Mouse (Mus musculus) heart, adult 2 months (tissue): Measurements from ENCODE around the gene Ttc28. TPM values are rescaled to one million over a fixed set of nuclear protein-coding genes. Genes with fewer than 3 reads are reported as not detected.

Experiments
- DNase-seq, 2 experiments: peaks; one replicate each; pipeline ENCODE4 v3.0.0; 2021
- H3K27ac ChIP-seq: fragments of 200-600 bp; 2 replicates; pipeline ENCODE4 v1.8.1; 2022
- H3K27me3 ChIP-seq: fragments of 200-500 bp; 2 replicates; pipeline ENCODE4 v1.6.1; 2012; ENCODE audit warnings: mild to moderate bottlenecking, low read length, inconsistent platforms, mixed read lengths; ENCODE audit not compliant: control insufficient read depth, insufficient read depth
- H3K36me3 ChIP-seq: fragments of 200-500 bp; 2 replicates; pipeline ENCODE4 v1.6.1; 2012; ENCODE audit warnings: low read length, inconsistent platforms; ENCODE audit not compliant: control insufficient read depth, insufficient read depth
- H3K4me1 ChIP-seq: fragments of 200-500 bp; 2 replicates; pipeline ENCODE4 v1.6.1; 2011; ENCODE audit warnings: low read length; ENCODE audit not compliant: control insufficient read depth, insufficient read depth
- H3K4me3 ChIP-seq: fragments of 200-600 bp; 2 replicates; pipeline ENCODE4 v1.8.1; 2022
- H3K79me2 ChIP-seq: fragments of 200-500 bp; replicated peaks from 2 replicates; pipeline ENCODE4 v1.6.1; 2012; ENCODE audit warnings: mild to moderate bottlenecking, inconsistent platforms, low read length, moderate library complexity, mixed read lengths; ENCODE audit not compliant: control insufficient read depth, insufficient read depth
- H3K9ac ChIP-seq: fragments of 200-500 bp; 2 replicates; pipeline ENCODE4 v1.6.1; 2012; ENCODE audit warnings: low read depth, mild to moderate bottlenecking, control low read depth, inconsistent platforms, low read length, mixed read lengths
- CTCF ChIP-seq: fragments of 200-600 bp; IDR thresholded peaks from 2 replicates; pipeline ENCODE4 v1.8.1; 2022; ENCODE audit warnings: antibody characterized with exemption, mild to moderate bottlenecking, moderate library complexity
- EP300 ChIP-seq: fragments of 200-500 bp; IDR thresholded peaks from 2 replicates; pipeline ENCODE4 v1.6.1; 2011; ENCODE audit warnings: low read depth, low read length, control low read depth; ENCODE audit not compliant: insufficient read depth
- POLR2A ChIP-seq: fragments of 200-500 bp; IDR thresholded peaks from 2 replicates; pipeline ENCODE4 v1.6.1; 2011; ENCODE audit warnings: mild to moderate bottlenecking, low read depth, low read length, control low read depth; ENCODE audit not compliant: insufficient read depth
- WGBS: fragments of 180-500 bp; shearing (Covaris S2); methylation state at CpG from one replicate; pipeline ENCODE4 v1.1.7; 2018; 5-methylcytosine and 5-hydroxymethylcytosine counted together
- intact Hi-C: fragments of 180-260 bp; cut with DNase I; formaldehyde crosslinking; loops from one replicate; pipeline ENCODE4 v1.15.1; 2025
- polyA plus RNA-seq: library from polyadenylated mRNA; depleted of rRNA; stranded (reverse); fragments of >200 nt; gene quantifications from 2 replicates; pipeline ENCODE4 v1.2.3, GENCODE M21; 2012
- total RNA-seq, 2 experiments: library from RNA; stranded (reverse); gene quantifications; 2 replicates each; pipeline ENCODE4 v1.2.3; 2021

The Ttc28 gene
- total and polyA plus RNA-seq, 3 experiments, result 7.2 to 15.0 (median 12.3) TPM

- TF ChIP-seq EP300 (no peak), CTCF (no peak), POLR2A (no peak)
- Histone ChIP-seq H3K36me3 (no peaks in the 10 kb centered on the region), H3K4me1 (peaks cover 2% of the 10 kb centered on the region; the same call in 1 of the 2 replicates), H3K79me2 (no peaks in the 10 kb centered on the region), H3K4me3 (no peak overlapping the region), H3K9ac (no peak overlapping the region), H3K27me3 (no peaks in the 10 kb centered on the region), H3K27ac (no peak overlapping the region)
- intact Hi-C loops, result no loop called here
- WGBS, result 80% methylated on average over 11 of the region's 11 CpGs
- DNase-seq, result no peak
These were observed 217.9 kb downstream of the Ttc28 start for GRCm38 (mm10) chr5:111097233-111098160.

GRCm38 (mm10) chr5:111098516-111099274, 219.1 kb downstream of the Ttc28 start:
- WGBS, result 72% methylated on average over 7 of the region's 7 CpGs

GRCm38 (mm10) chr5:111100585-111100984, 221.0 kb downstream of the Ttc28 start:
- Histone ChIP-seq H3K27ac (no peak overlapping the region), H3K27me3 (no peaks in the 10 kb centered on the region), H3K4me3 (no peak overlapping the region), H3K4me1 (peaks cover 2% of the 10 kb centered on the region; the same call in 1 of the 2 replicates), H3K79me2 (no peaks in the 10 kb centered on the region), H3K9ac (no peak overlapping the region), H3K36me3 (no peaks in the 10 kb centered on the region)
- intact Hi-C loops, result no loop called here
- no peak for TF ChIP-seq CTCF
- no peak for TF ChIP-seq EP300
- no peak for TF ChIP-seq POLR2A
- WGBS, result 88% methylated on average over 7 of the region's 7 CpGs
- no peak for DNase-seq

More at GRCm38 (mm10) chr5:111098516-111099274, 219.1 kb downstream of the Ttc28 start:
- Histone ChIP-seq H3K9ac (no peak overlapping the region), H3K4me3 (no peak overlapping the region), H3K4me1 (peaks cover 2% of the 10 kb centered on the region; the same call in 1 of the 2 replicates), H3K27ac (no peak overlapping the region), H3K79me2 (no peaks in the 10 kb centered on the region), H3K27me3 (no peaks in the 10 kb centered on the region), H3K36me3 (no peaks in the 10 kb centered on the region)
- no peak for TF ChIP-seq EP300
- TF ChIP-seq CTCF, result no peak
- no peak for TF ChIP-seq POLR2A
- intact Hi-C loops, result no loop called here
- no peak for DNase-seq

- Histone ChIP-seq H3K4me1 (peaks cover 2% of the 10 kb centered on the region; the same call in 1 of the 2 replicates), H3K27ac (no peak overlapping the region), H3K27me3 (no peaks in the 10 kb centered on the region), H3K9ac (no peak overlapping the region), H3K4me3 (no peak overlapping the region), H3K79me2 (no peaks in the 10 kb centered on the region), H3K36me3 (no peaks in the 10 kb centered on the region)
- WGBS, result 78% methylated on average over 6 of the region's 6 CpGs
- intact Hi-C loops, result no loop called here
- TF ChIP-seq EP300 (no peak), CTCF (no peak)
- no peak for DNase-seq
These were observed 221.9 kb downstream of the Ttc28 start for GRCm38 (mm10) chr5:111101383-111101932.

DNA sequence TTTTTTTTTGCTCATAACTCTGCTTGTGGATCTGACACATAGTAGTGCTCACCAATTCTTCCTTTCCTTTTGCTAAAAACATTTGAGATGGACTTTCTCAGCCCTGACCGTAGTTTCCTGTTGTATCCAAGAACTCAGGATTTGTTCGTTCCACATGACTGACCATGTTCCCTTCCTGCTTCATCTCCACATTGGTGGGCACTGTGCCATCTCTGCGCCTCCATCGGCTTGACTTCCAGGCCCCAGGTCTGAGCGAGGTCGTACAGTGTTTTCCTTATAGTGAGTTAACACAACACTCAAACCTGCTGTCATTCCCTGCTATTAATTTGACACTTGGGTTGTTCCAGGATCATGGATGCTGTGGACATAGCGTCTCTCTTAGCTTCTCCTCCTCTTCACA, 225.2 kb downstream of the Ttc28 start:
- Histone ChIP-seq H3K36me3 (no peaks in the 10 kb centered on the region), H3K4me3 (no peak overlapping the region), H3K4me1 (peaks cover 2% of the 10 kb centered on the region), H3K27ac (no peak overlapping the region), H3K9ac (no peak overlapping the region), H3K27me3 (no peaks in the 10 kb centered on the region), H3K79me2 (no peaks in the 10 kb centered on the region)
- intact Hi-C loops, result no loop called here
- WGBS, result 59% methylated on average over 7 of the region's 7 CpGs
- no peak for DNase-seq
- TF ChIP-seq POLR2A (no peak), EP300 (no peak), CTCF (no peak)
